Mouse (Mus musculus) forebrain, postnatal 0 days (tissue): Measurements from ENCODE around the gene Wfdc6a. TPM values are rescaled to one million over a fixed set of nuclear protein-coding genes. Genes with fewer than 3 reads are reported as not detected.
"Not testable (repeated sequence)": the region's sequence is repeated elsewhere in the genome, so short reads cannot be mapped to it uniquely, and the experiment has no call there.

Source experiments
- ATAC-seq: fragments of 200-750 bp; cut with Nextera tagmentation; 2 replicates; pipeline ENCODE4 v1.8.0; 2017; ENCODE audit warnings: mild to moderate bottlenecking, moderate library complexity
- DNase-seq: peaks from one replicate; pipeline ENCODE4 v3.0.0-alpha.2; 2015
- H3K27ac ChIP-seq: fragments of 300-500 bp; sonication (generic); 2 replicates; pipeline ENCODE4 v1.5.1; 2014; ENCODE audit warnings: low read depth, mild to moderate bottlenecking, antibody characterized with exemption, low read length, moderate library complexity, mixed read lengths
- H3K27me3 ChIP-seq: fragments of 300-500 bp; sonication (generic); 2 replicates; pipeline ENCODE4 v1.6.1; 2014; ENCODE audit warnings: mild to moderate bottlenecking, low read length, mixed read lengths; ENCODE audit not compliant: insufficient read depth
- H3K36me3 ChIP-seq: fragments of 300-500 bp; sonication (generic); 2 replicates; pipeline ENCODE4 v1.6.1; 2014; ENCODE audit warnings: mild to moderate bottlenecking, moderate library complexity; ENCODE audit not compliant: insufficient read depth
- H3K4me1 ChIP-seq: fragments of 300-500 bp; sonication (generic); 2 replicates; pipeline ENCODE4 v1.6.1; 2014; ENCODE audit warnings: antibody characterized with exemption; ENCODE audit not compliant: insufficient read depth
- H3K4me2 ChIP-seq: fragments of 300-500 bp; sonication (generic); 2 replicates; pipeline ENCODE4 v1.6.1; 2014; ENCODE audit warnings: low read depth, mild to moderate bottlenecking, moderate library complexity
- H3K4me3 ChIP-seq: fragments of 300-500 bp; sonication (generic); 2 replicates; pipeline ENCODE4 v1.5.1; 2014; ENCODE audit warnings: low read depth, low read length, mixed read lengths
- H3K9ac ChIP-seq: fragments of 300-500 bp; sonication (generic); 2 replicates; pipeline ENCODE4 v1.6.1; 2014; ENCODE audit warnings: mild to moderate bottlenecking
- H3K9me3 ChIP-seq: fragments of 300-500 bp; sonication (generic); 2 replicates; pipeline ENCODE4 v1.6.1; 2016; ENCODE audit warnings: low read length
- CTCF ChIP-seq: sonication (generic); IDR thresholded peaks from 2 replicates; pipeline ENCODE4 v1.5.1; 2016; ENCODE audit warnings: antibody characterized with exemption, control low read depth, low read depth
- WGBS: fragments of 180-500 bp; shearing (Covaris S2); extraction: QIAGEN DNeasy Blood & Tissue Kit; methylation state at CpG from one replicate; pipeline ENCODE4 v1.1.7; 2014; 5-methylcytosine and 5-hydroxymethylcytosine counted together
- polyA plus RNA-seq: library from polyadenylated mRNA; unstranded; fragments of >200 nt; fragmentation: Nextera tagmentation; extraction: Ambion mirVana; gene quantifications from 2 replicates; pipeline ENCODE4 v1.2.1, GENCODE M21; 2015
- total RNA-seq: library from RNA; depleted of rRNA; stranded (reverse); fragments of >200 nt; gene quantifications from 2 replicates; pipeline ENCODE4 v1.2.3, GENCODE M21; 2014; rRNA removed

Wfdc6a gene
- total RNA-seq, result not detected in 2 replicates
- polyA plus RNA-seq, result 0.33 TPM in 1 of 2 replicates, not detected in the other

GRCm38 (mm10) chr2:164585025-164585725 is at the start of gene Wfdc6a:
Gene Wfdc6a (minus strand): TSS chr2:164585447.
- H3K27me3 ChIP-seq, H3K9ac ChIP-seq, H3K36me3 ChIP-seq, ATAC-seq, H3K4me3 ChIP-seq, DNase-seq, H3K4me2 ChIP-seq, H3K4me1 ChIP-seq, H3K9me3 ChIP-seq, H3K27ac ChIP-seq: not testable (repeated sequence)
- 51% methylated on average over 13 of the region's 13 CpGs for WGBS

GRCm38 (mm10) chr2:164621775-164622174 is 36.5 kb upstream of the Wfdc6a start:
- TF ChIP-seq CTCF, result no peak
- no peaks in the 10 kb centered on the region for H3K9me3 ChIP-seq
- no peak overlapping the region for H3K4me2 ChIP-seq
- H3K9ac ChIP-seq, result no peak overlapping the region
- no peaks in the 10 kb centered on the region for H3K36me3 ChIP-seq
- no peak overlapping the region for H3K27ac ChIP-seq
- no peaks in the 10 kb centered on the region for H3K27me3 ChIP-seq
- H3K4me3 ChIP-seq, result no peak overlapping the region
- no peak for DNase-seq
- no peaks in the 10 kb centered on the region for H3K4me1 ChIP-seq
- ATAC-seq, result no peak
- WGBS, result 84% methylated on average over 4 of the region's 4 CpGs

DNA sequence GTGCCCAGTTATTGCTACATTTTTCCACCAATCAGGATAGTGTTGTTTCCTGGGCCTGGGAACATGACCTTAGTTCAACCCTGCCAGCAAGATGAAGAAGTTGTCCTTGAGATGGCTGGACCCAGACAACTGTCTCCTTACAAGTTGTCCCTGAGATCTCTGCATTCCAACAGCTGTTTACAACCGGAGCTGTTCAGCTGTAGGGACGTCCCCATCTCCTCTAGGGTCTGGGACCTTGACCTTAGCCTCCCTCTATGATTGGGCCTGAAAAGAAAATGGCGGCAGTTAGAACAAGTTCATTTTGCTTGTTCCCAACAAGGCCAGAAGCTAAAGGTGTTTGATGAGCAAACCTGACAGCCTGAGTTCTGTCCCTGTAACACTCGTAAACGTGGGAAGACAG is 33.8 kb upstream of the Wfdc6a start:
- Histone ChIP-seq H3K4me3 (no peak overlapping the region), H3K36me3 (no peaks in the 10 kb centered on the region), H3K27me3 (no peaks in the 10 kb centered on the region), H3K9me3 (no peaks in the 10 kb centered on the region), H3K27ac (no peak overlapping the region), H3K9ac (no peak overlapping the region), H3K4me2 (no peak overlapping the region), H3K4me1 (no peaks in the 10 kb centered on the region)
- 88% methylated on average over 5 of the region's 5 CpGs for WGBS
- ATAC-seq (no peak), DNase-seq (no peak)
- no peak for TF ChIP-seq CTCF

DNA sequence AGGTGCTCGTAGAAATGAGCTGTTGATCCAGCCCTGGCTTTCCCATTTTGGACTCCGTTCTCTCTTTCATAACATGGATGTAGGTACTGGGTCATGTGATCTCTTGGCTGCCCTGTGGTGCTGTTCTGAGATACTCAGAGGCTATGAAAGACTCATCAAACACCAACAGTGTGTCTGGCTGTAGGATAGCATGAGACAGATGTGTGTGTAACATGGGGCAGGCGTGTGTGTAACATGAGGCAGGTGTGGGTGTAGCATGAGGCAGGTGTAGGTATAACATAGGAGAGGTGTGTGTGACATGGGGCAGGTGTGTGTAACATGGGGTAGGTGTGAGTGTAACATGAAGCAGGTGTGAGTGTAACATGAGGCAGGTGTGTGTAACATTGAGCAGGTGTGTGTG is 30.1 kb upstream of the Wfdc6a start:
- Histone ChIP-seq H3K4me2 (no peak overlapping the region), H3K27ac (no peak overlapping the region), H3K9me3 (no peaks in the 10 kb centered on the region), H3K4me3 (no peak overlapping the region), H3K27me3 (no peaks in the 10 kb centered on the region), H3K4me1 (no peaks in the 10 kb centered on the region), H3K36me3 (no peaks in the 10 kb centered on the region), H3K9ac (no peak overlapping the region)
- WGBS, result 88% methylated on average over 3 of the region's 3 CpGs
- no peak for DNase-seq
- no peak for ATAC-seq
- no peak for TF ChIP-seq CTCF

DNA sequence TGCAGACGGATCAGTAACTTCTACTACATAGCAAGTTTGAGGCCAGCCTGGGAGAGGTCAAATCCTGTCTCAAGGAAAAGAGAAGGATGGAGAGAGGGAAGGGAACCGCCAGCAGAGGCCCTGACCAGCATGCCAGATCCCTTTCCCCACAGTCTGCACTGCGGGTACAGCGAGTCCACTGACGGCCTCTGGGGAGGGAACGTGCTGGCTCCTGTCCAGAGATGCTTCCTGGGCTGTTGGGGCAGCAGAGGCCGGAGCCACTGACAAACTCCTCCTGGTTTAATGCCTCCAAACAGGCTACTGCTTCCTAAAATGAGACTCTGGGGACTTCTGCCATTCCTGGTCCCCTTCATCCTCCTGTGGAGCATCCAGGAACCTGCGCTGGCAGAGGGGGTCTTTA is 28.2 kb upstream of the Wfdc6a start, which contains the start of the genes Wfdc6b and Wfdc8:
Gene Wfdc6b, plus strand, starts transcription at position 52 of the 400 bp plus-strand sequence.
Gene Wfdc8, minus strand, starts transcription at position 156 of the 400 bp plus-strand sequence.
- H3K36me3 ChIP-seq, H3K9me3 ChIP-seq, H3K4me3 ChIP-seq, H3K4me1 ChIP-seq, DNase-seq, ATAC-seq, H3K4me2 ChIP-seq, H3K27ac ChIP-seq, H3K9ac ChIP-seq, H3K27me3 ChIP-seq: not testable (repeated sequence)
- 50% methylated on average over 8 of the region's 8 CpGs for WGBS

DNA sequence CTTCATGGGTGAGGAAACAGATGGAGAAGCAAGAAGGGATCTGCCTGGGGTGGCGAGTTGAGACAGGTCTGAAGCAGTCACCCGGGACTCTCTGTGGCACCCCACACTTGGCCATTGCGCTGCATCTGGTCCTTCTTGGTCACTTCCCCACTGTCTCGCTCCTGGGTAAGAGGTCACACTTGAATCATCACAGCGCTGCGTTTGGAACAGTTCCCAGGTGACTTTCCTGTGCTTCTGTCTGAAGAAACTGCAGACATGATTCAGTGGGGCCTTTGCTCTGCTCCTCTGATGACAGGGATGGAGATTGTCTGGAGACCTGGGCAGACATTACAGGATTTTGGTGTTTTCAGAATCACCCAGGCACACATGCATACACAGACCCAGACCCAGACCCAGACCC is 23.5 kb upstream of the Wfdc6a start:
- Histone ChIP-seq H3K36me3 (no peaks in the 10 kb centered on the region), H3K9ac (no peak overlapping the region), H3K9me3 (no peaks in the 10 kb centered on the region), H3K4me1 (no peaks in the 10 kb centered on the region), H3K4me2 (no peak overlapping the region), H3K4me3 (no peak overlapping the region), H3K27ac (no peak overlapping the region), H3K27me3 (no peaks in the 10 kb centered on the region)
- WGBS, result 85% methylated on average over 6 of the region's 6 CpGs
- ATAC-seq (no peak), DNase-seq (no peak)
- TF ChIP-seq CTCF, result no peak

DNA sequence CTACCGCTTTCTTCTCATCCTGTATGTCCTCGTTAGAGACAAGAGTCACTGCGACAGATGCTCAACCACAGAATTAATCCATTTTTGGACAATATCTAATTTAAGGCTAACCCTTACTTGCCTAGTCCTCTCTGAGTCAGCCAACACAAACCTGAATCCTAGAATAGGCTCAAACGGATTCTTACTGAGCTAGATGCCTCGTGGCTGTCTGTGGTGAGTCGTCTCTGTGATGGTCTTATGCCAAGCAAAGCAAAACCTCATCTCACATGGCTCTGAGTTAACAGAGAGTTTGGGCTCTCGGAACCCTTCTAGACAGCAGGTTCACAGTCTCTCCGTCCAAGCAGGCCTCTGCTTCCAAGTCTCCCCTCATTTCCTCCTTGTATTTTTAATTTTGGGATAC is 19.2 kb upstream of the Wfdc6a start:
- H3K4me3 ChIP-seq, result no peak overlapping the region
- DNase-seq (no peak), ATAC-seq (no peak)
- no peak overlapping the region for H3K4me2 ChIP-seq
- H3K9me3 ChIP-seq, result no peaks in the 10 kb centered on the region
- H3K36me3 ChIP-seq, result no peaks in the 10 kb centered on the region
- no peaks in the 10 kb centered on the region for H3K4me1 ChIP-seq
- no peak overlapping the region for H3K9ac ChIP-seq
- H3K27ac ChIP-seq, result no peak overlapping the region
- 85% methylated on average over 8 of the region's 8 CpGs for WGBS
- no peak for TF ChIP-seq CTCF
- no peaks in the 10 kb centered on the region for H3K27me3 ChIP-seq
